Mouse (Mus musculus) megakaryocyte, embryonic 14.5 days (primary cell): ENCODE data around the gene Noa1.

Source experiments
- FLI1 ChIP-seq: IDR thresholded peaks from 2 replicates; pipeline ENCODE4 v1.6.1; 2012; ENCODE audit warnings: low read length, inconsistent platforms, mixed read lengths
- GATA1 ChIP-seq: IDR thresholded peaks from 3 replicates; pipeline ENCODE4 v1.6.1; 2012; ENCODE audit warnings: mixed read lengths, low read length, inconsistent platforms, borderline replicate concordance

- TF ChIP-seq GATA1 (no peak), FLI1 (no peak)
Observed at GRCm38 (mm10) chr5:77275950-77276349, 33.9 kb downstream of the Noa1 start.
